ENCODE assay signal across 19 mouse cellular contexts in the genomic region with DNA sequence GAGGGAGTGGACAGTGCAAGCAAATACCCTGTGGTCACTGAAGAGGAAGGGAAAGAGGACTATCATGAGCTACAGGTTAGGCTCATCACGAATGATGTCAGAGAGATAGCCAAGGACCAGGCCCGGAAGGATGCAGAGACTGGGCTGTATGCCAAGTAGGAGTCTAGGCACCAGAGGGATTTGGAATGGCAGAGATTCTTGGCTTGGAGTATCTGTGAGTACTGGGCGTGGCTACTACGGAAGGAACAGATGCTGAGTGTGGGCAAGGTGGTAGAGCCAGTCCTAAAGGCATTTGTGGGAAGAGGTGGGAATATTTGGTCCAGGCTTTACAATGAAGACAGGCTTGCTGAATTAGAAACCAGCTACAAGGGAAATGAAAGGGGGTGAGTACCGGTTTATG.
DNase-seq lines count a peak whose midpoint lies in the region; ATAC-seq lines count a peak whose summit lies in the region.
"Had no signal": no experiment of that assay in that cellular context is flagged by ENCODE, and none has a peak within 500 bp of the region (broad histone marks: within the 10 kb centered on the region; RNA-seq: fewer than 3 reads in every experiment).

No protein-coding gene starts in this region.

- no peaks in the 10 kb centered on the region for H3K36me3 ChIP-seq in forebrain, embryonic 14.5 days (ENCODE audit: control insufficient read depth, insufficient read depth, low read length)
- H3K36me3 ChIP-seq in forebrain, embryonic 13.5 days (ENCODE audit: poor library complexity, severe bottlenecking): no peaks in the 10 kb centered on the region
- no peaks in the 10 kb centered on the region for H3K36me3 ChIP-seq in midbrain, embryonic 13.5 days
- no peaks in the 10 kb centered on the region for H3K36me3 ChIP-seq in midbrain, embryonic 10.5 days
- H3K36me3 ChIP-seq in midbrain, embryonic 15.5 days (replicated peaks): no peaks in the 10 kb centered on the region
- H3K36me3 ChIP-seq: forebrain, embryonic 15.5 days; hindbrain, embryonic 10.5 days; limb, embryonic 10.5 days; midbrain, embryonic 12.5 days; stomach, embryonic 15.5 days had no signal

- no peaks in the 10 kb centered on the region for H3K9me3 ChIP-seq in forebrain, embryonic 14.5 days (replicated peaks; ENCODE audit: control insufficient read depth, low read length)
- no peaks in the 10 kb centered on the region for H3K9me3 ChIP-seq in forebrain, embryonic 13.5 days (replicated peaks)
- no peaks in the 10 kb centered on the region for H3K9me3 ChIP-seq in midbrain, embryonic 13.5 days
- no peaks in the 10 kb centered on the region for H3K9me3 ChIP-seq in midbrain, embryonic 10.5 days (replicated peaks)
- no peaks in the 10 kb centered on the region for H3K9me3 ChIP-seq in midbrain, embryonic 15.5 days
- H3K9me3 ChIP-seq: forebrain, embryonic 15.5 days; hindbrain, embryonic 10.5 days; limb, embryonic 10.5 days; midbrain, embryonic 12.5 days; stomach, embryonic 15.5 days had no signal

- no peak overlapping the region for H3K4me2 ChIP-seq in forebrain, embryonic 14.5 days (ENCODE audit: low read length)
- no peak overlapping the region for H3K4me2 ChIP-seq in forebrain, embryonic 13.5 days
- H3K4me2 ChIP-seq in midbrain, embryonic 13.5 days (replicated peaks): no peak overlapping the region
- no peak overlapping the region for H3K4me2 ChIP-seq in midbrain, embryonic 15.5 days
- H3K4me2 ChIP-seq: forebrain, embryonic 15.5 days; midbrain, embryonic 12.5 days; stomach, embryonic 15.5 days had no signal

- no peak overlapping the region for H3K9ac ChIP-seq in forebrain, embryonic 14.5 days (ENCODE audit: low read length)
- no peak overlapping the region for H3K9ac ChIP-seq in forebrain, embryonic 13.5 days
- no peak overlapping the region for H3K9ac ChIP-seq in midbrain, embryonic 13.5 days (replicated peaks)
- no peak overlapping the region for H3K9ac ChIP-seq in midbrain, embryonic 15.5 days
- H3K9ac ChIP-seq: forebrain, embryonic 15.5 days; liver, embryonic 14.5 days; midbrain, embryonic 12.5 days; stomach, embryonic 15.5 days had no signal

- H3K4me3 ChIP-seq in forebrain, embryonic 14.5 days (ENCODE audit: low read depth, low read length): no peak overlapping the region
- H3K4me3 ChIP-seq in forebrain, embryonic 13.5 days: no peak overlapping the region
- no peak overlapping the region for H3K4me3 ChIP-seq in midbrain, embryonic 13.5 days (replicated peaks)
- no peak overlapping the region for H3K4me3 ChIP-seq in midbrain, embryonic 10.5 days
- no peak overlapping the region for H3K4me3 ChIP-seq in midbrain, embryonic 15.5 days
- H3K4me3 ChIP-seq: forebrain, embryonic 15.5 days; hindbrain, embryonic 10.5 days; limb, embryonic 10.5 days; midbrain, embryonic 12.5 days; stomach, embryonic 15.5 days had no signal

- no peaks in the 10 kb centered on the region; the same call in 1 of the 2 replicates for H3K4me1 ChIP-seq in forebrain, embryonic 14.5 days (ENCODE audit: control insufficient read depth, insufficient read depth, low read length)
- H3K4me1 ChIP-seq in forebrain, embryonic 13.5 days: peaks cover 8% of the 10 kb centered on the region; the same call in 1 of the 2 replicates
- H3K4me1 ChIP-seq in midbrain, embryonic 13.5 days (replicated peaks): peaks cover 18% of the 10 kb centered on the region; the same call in 1 of the 2 replicates
- no peaks in the 10 kb centered on the region for H3K4me1 ChIP-seq in midbrain, embryonic 10.5 days
- peaks cover 16% of the 10 kb centered on the region for H3K4me1 ChIP-seq in midbrain, embryonic 15.5 days
- H3K4me1 ChIP-seq: hindbrain, embryonic 10.5 days; limb, embryonic 10.5 days; midbrain, embryonic 12.5 days; stomach, embryonic 15.5 days had no signal

- H3K27ac ChIP-seq in forebrain, embryonic 14.5 days (ENCODE audit: low read depth, low read length): no peak overlapping the region
- no peak overlapping the region for H3K27ac ChIP-seq in forebrain, embryonic 13.5 days
- H3K27ac ChIP-seq in midbrain, embryonic 13.5 days: peak overlapping the region; percentile 6; the same call in 1 of the 2 replicates
- no peak overlapping the region for H3K27ac ChIP-seq in midbrain, embryonic 10.5 days (replicated peaks)
- peak overlapping the region; percentile 17; the same call in 1 of the 2 replicates for H3K27ac ChIP-seq in midbrain, embryonic 15.5 days
- H3K27ac ChIP-seq: forebrain, embryonic 15.5 days; hindbrain, embryonic 10.5 days; limb, embryonic 10.5 days; liver, embryonic 14.5 days; midbrain, embryonic 12.5 days; stomach, embryonic 15.5 days had no signal

- peak; percentile 54; the same call in 1 of the 2 replicates for ATAC-seq in forebrain, embryonic 14.5 days
- ATAC-seq in forebrain, embryonic 13.5 days: no peak
- ATAC-seq in midbrain, embryonic 13.5 days: no peak
- ATAC-seq in midbrain, embryonic 15.5 days (replicated peaks): no peak
- ATAC-seq: forebrain, embryonic 15.5 days; Patski had no signal

- WGBS in forebrain, embryonic 14.5 days: 66% methylated on average over 5 of the region's 5 CpGs
- 75% methylated on average over 5 of the region's 5 CpGs for WGBS in forebrain, embryonic 13.5 days
- 83% methylated on average over 5 of the region's 5 CpGs for WGBS in midbrain, embryonic 13.5 days
- WGBS in midbrain, embryonic 10.5 days: 90% methylated on average over 5 of the region's 5 CpGs
- WGBS in midbrain, embryonic 15.5 days: 80% methylated on average over 5 of the region's 5 CpGs

- peak; percentile 41 for DNase-seq in forebrain, embryonic 14.5 days (ENCODE audit: low spot score)
- DNase-seq in midbrain, embryonic 10.5 days (ENCODE audit: low spot score): no peak
- DNase-seq in cerebellum, adult 9-11 months: peak; percentile 66
- DNase-seq in adipocyte (ENCODE audit: low spot score): no peak
- no peak for DNase-seq in kidney, postnatal 25 days
- DNase-seq: gastrocnemius, postnatal 25 days; kidney, adult 2 months; lung, postnatal 14 days; thymus, postnatal 36 days had no signal

- no peaks in the 10 kb centered on the region for H3K27me3 ChIP-seq in forebrain, embryonic 14.5 days (replicated peaks; ENCODE audit: control insufficient read depth, insufficient read depth, low read length)
- no peaks in the 10 kb centered on the region for H3K27me3 ChIP-seq in forebrain, embryonic 13.5 days
- H3K27me3 ChIP-seq in midbrain, embryonic 13.5 days: no peaks in the 10 kb centered on the region
- H3K27me3 ChIP-seq in midbrain, embryonic 10.5 days (ENCODE audit: low read depth, poor library complexity, severe bottlenecking): no peaks in the 10 kb centered on the region
- H3K27me3 ChIP-seq in midbrain, embryonic 15.5 days (replicated peaks): no peaks in the 10 kb centered on the region
- H3K27me3 ChIP-seq: forebrain, embryonic 15.5 days; midbrain, embryonic 12.5 days; Patski; stomach, embryonic 15.5 days had no signal

Comparison
In these comparisons a context has a peak if more than half of its experiments do, and no peak if none do; other contexts are left out.
1. H3K27ac ChIP-seq: peak in midbrain, embryonic 13.5 days (single experiment) and midbrain, embryonic 15.5 days (single experiment); none in forebrain, embryonic 14.5 days (single experiment), forebrain, embryonic 13.5 days (single experiment) and midbrain, embryonic 10.5 days (single experiment).
2. DNase-seq: peak in forebrain, embryonic 14.5 days (single experiment) and cerebellum, adult 9-11 months (single experiment); none in midbrain, embryonic 10.5 days (single experiment), adipocyte (single experiment) and kidney, postnatal 25 days (0 of 2).